Mouse (Mus musculus): Measurements from ENCODE around the gene Vmn1r16.
"Not testable (repeated sequence)": the region's sequence is repeated elsewhere in the genome, so short reads cannot be mapped to it uniquely, and the experiment has no call there.

Vmn1r16 gene

DNA sequence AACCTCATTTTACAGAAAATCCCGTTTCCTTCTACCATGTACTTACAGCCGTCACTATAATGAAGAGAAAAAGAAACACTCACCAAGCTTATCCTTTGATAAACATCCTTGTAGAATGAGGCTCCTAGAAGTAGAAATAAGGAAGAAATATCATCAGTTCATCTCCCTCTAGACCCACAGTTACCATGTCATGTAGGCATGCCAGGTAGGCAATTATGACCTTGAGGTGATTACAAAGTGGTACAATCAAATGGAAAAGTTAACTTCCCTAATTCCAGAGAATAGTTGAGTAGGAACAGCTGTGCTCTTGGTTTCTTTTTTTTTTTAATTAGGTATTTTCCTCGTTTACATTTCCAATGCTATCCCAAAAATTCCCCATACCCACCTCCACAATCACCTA, at the start of gene Vmn1r16:
Vmn1r16 (minus strand) TSS at position 101 of the 400 bp plus-strand sequence.
- ATAC-seq (ENCODE audit: insufficient number of reproducible peaks, low FRiP score, low TSS enrichment), result no peak

DNA sequence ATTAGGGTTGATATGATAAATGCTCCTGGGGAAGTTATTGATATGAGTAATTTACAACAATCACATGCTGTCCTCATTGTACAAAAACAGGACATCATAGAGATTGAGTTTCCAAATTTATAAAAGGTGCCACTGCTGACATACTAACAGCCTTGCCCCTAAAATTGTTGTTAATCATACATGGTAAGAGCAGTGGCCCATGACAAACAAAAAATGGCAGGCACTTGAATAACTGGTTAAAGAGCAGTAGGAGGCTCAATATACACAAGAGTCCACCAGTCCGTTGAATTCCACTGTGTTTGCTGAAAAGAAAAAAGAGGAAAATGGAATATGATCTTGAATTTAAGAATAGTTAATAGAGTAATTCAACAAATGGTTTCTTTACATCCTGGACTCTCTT, 38.2 kb upstream of the Vmn1r16 start:
- ATAC-seq (ENCODE audit: insufficient number of reproducible peaks, low FRiP score, low TSS enrichment), result no peak

- not testable (repeated sequence) for ATAC-seq (ENCODE audit: insufficient number of reproducible peaks, low FRiP score, low TSS enrichment)
These were observed 36.6 kb upstream of the Vmn1r16 start for GRCm38 (mm10) chr6:57365866-57366265.

DNA sequence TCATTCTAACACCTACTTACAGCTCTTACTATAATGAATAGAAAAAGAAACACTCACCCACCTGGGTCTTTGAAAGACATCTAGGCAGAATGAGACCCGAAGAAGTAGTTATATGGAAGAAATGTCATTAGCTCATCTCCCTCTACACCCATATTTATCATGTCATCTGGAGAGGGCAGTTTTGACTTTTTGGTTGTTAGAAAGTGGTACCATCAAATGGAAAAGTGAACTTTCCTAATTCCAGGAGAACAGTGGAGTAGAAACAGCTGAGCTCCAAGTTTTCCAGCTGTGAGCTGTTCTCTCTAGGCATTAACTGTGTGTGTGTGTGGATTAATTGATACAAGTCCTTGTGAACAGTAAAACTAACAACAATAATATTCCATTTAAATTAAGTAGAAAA, 34.3 kb upstream of the Vmn1r16 start, which contains the start of gene Vmn1r17:
Vmn1r17 (minus strand) TSS at position 101 of the 400 bp plus-strand sequence.
- ATAC-seq (ENCODE audit: insufficient number of reproducible peaks, low FRiP score, low TSS enrichment), result no peak

GRCm38 (mm10) chr6:57356864-57357263, 27.6 kb upstream of the Vmn1r16 start:
- ATAC-seq (ENCODE audit: insufficient number of reproducible peaks, low FRiP score, low TSS enrichment), result no peak

GRCm38 (mm10) chr6:57326176-57326575, 3.1 kb downstream of the Vmn1r16 start:
- no peak for ATAC-seq (ENCODE audit: insufficient number of reproducible peaks, low FRiP score, low TSS enrichment)

DNA sequence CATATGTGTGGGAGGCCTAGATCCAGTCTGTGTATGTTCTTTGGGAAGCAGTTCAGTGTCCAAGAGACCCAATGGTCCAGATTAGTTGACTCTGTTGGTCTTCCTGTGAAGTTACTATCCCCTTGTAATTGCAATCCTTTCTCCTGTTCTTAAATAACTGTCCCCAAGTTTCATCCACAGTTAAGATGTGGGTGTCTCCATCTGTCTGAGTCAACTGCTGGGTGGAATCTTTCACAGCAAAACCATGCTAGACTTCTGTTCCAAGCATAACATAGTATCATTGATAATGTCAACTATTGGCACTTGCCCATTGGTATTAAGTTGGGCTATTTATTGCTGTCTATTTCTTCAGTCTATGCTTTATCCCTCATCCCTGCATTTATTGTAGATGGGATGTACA, 50.3 kb downstream of the Vmn1r16 start:
- ATAC-seq (ENCODE audit: insufficient number of reproducible peaks, low FRiP score, low TSS enrichment), result no peak

GRCm38 (mm10) chr6:57272517-57272916, 56.8 kb downstream of the Vmn1r16 start:
- ATAC-seq (ENCODE audit: insufficient number of reproducible peaks, low FRiP score, low TSS enrichment), result no peak

DNA sequence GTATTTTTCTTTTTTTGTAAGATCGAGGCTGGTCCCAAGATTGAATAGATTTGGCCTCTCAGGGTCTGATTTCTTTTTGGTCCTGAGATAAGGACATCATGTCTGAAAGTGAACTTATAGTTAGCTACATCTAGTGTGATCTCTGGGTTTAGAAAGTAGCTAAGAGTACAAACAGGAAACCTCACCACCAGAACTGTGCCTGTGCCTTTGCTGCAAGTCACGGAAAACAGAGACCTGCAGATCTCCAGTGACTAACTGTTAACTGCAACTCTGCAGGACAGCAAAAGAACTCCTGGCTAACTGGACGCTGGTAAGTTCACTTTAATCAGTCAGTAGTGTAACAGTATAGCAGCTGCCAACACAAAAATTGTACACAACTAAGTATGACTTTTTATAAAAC, 57.4 kb downstream of the Vmn1r16 start:
- no peak for ATAC-seq (ENCODE audit: insufficient number of reproducible peaks, low FRiP score, low TSS enrichment)

Measured in cerebellum, adult (tissue).